Mouse (Mus musculus) frontal cortex, adult (tissue): ENCODE results near the gene Rhot2.

Experiments used
- ATAC-seq: cut with Nextera tagmentation; 2 replicates; pipeline ENCODE4 v1.9.2; 2017; ENCODE audit warnings: mild to moderate bottlenecking, moderate library complexity, mixed read lengths; ENCODE audit not compliant: low TSS enrichment

Rhot2 gene

DNA sequence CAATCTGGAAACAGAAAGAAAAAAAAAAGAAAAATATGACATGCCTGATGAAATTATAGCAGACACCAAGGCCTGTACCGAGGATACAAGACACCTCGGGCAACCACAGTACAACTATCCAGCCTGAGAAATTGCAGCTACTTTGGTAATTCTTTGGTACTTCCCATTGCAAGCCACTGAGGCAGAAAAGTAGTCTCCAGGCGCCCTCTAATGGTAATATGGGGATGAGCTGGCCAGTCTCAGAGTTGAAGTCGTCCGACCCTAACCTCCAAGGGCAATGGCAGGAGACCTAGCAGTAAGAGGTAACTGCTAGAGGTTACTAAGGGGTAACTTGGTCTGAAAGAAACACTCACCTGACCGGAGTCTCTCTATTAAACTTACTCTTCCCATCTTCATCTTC lies 43.6 kb downstream of the Rhot2 start:
- ATAC-seq: peak; percentile 61; the same call in 1 of the 2 replicates

DNA sequence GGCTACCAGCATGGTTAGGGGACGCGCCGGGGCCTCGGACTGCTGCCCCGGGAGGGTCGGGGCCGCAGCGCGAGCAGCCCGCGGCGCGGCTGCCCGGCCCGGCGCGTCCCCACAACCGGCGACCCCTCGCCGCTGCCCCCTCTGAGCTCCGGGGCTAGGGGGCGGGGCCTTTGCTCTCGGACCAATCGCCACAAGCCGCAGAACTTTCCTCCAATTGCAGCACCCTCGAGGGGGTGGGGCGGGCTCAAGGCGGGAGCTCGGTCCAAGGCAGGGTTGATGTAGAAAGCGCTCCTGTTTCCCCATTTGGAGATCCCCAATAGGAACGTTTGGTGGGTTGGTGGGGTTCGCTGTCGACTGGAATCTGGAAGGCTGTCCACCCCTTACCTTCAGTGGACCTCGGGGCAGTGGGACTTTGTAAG lies 47.7 kb downstream of the Rhot2 start, which contains the start of gene Metrn:
Metrn (minus strand) TSS at position 186 of the 419 bp plus-strand sequence.
- ATAC-seq: 0 out of 2 replicates have a peak, but pooled peaks have one; percentile 29

DNA sequence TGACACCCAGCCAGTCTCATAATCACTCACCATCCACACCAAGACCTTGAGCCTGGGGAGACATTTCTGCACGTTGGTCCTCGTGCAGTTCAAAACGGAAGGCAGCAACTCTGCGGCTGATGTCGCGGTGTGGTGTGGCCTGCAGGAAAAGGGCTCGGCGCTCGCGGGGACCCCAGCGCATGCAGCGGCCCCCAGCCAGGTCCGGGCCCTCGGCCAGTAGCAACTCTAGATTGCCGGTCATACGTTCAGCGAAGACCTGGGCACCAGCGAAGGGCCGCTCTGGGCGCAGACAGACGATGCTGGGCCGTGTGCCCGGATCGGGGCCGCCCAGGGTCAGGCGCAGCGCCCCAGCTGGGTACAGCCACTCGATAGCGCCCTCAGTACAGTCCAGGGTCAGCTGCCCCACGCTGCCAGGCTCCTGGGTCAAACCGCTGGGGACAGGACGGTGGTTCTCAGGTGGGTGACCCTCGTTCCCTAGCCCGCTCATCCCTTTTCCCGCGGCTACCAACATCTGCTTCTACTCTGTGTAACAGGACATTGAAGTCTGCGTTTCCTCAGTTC lies 48.4 kb downstream of the Rhot2 start:
- ATAC-seq: no peak

DNA sequence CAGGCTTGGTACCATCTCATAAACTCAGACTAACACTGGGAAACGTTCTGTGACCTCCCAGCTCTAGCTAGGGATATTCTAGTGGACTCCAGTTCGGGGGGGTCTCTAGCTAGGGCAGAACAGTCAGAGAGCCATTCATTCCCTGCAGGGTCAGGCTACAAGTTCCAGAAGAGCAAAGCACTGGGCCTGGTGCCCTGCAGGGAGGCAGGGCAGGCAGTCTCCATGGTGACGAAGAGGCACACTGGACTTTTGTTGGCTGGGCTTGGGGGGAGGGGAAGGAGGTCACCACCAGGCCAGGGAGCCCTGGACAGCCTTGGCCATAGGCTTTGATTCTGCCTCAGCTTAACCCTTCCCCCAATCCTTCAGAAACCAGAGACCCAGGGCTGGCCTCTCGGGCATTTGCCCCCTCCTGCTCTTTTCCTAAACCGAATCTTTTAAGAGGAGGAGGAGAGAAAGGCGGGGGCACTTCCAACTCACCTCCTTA lies 49.0 kb downstream of the Rhot2 start, which contains the start of gene AC134908.4:
AC134908.4 (minus strand) TSS at position 51 of the 484 bp plus-strand sequence.
- peak; percentile 51 for ATAC-seq

DNA sequence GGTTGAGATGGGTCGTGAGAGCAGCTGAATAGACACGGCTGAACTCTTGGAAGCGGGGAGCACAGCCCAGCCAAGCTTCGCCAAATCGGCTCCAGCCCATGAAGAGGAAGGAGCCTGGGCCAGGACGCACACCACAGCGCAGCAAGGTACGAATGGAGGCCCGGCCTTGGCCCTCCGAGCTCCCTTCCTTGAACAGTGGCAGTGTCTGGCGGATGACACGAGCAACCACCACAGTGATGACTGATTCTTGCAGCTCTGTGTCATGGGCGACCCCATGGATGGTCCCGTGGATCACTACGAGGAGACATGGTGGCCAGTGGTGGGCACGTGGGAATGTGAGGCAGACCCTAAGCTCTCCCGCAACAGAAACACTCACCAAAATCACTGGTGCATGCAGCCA lies 49.7 kb downstream of the Rhot2 start:
- no peak for ATAC-seq

DNA sequence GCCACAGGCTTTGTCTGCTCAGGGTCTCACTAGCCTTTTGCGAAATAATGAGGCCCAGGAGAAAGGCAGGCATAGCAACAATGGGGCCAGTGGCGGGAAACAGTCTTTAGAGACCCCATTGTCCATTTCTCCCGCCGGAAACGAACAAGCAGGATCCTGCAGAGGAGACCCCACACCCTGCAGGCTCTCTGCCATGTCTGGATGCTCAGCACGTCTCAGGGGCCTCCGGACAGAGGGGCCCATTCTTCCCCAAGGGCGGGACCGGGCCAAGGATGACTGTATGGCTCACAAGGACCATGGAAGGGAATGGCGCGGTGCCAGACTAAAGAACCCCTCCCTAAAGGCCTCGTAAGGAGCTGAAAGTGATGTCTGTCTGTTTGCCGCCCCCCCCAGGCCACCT lies 50.5 kb downstream of the Rhot2 start:
- ATAC-seq: no peak

DNA sequence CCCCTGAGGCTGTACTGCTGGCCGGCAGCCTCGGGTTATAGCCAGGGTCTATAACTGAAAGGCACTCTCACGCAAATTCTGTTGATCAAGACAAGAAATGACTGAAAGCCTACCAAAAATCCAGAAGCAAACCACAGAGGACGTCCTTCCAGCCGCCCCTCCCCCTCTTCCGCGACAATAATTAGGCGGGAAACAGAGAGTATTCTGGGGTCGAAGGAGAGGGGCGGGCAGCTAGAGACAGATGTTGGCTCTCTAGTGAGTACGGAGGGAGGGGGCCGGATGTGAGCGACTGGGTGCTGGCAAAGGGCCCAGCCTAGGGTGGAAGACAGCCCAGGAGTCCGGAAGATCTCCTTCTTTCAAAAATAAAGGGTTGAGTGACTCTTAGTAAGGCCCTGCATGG lies 52.0 kb downstream of the Rhot2 start, which contains the start of gene Fam173a:
Fam173a (minus strand) TSS at position 287 of the 400 bp plus-strand sequence.
- no peak for ATAC-seq

DNA sequence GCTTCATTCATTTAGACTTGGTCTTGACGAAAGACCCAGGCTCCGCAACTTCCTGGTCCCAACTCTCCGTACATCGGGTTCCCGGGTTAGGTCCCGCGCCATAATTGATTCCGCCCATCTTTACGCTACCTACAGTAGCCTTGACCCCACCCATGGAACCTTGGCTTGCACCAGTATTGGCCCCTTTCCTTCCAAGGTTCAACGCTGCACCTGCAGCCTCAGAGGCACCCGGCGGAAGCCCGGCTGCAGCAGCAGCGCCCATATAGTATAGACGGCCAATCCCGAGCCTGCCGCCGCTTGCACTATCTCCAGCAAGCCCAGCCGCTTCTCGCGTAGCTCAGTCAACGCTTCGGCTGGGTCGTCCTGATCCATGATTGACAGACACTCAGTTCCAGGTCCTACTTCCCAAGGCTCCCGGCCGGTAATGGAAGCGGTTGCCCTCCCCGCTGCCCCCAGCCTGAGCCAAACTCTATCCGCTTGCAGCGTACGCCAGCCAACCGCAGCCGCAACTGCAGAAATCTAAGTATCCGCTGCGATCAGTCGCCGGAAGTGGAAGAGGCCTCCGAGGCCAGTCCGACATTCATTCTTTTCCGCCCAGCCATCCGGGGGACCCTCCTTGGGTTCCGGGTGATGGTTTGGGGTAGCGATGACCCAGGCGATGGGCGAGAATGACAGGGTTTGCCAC lies 52.7 kb downstream of the Rhot2 start:
- ATAC-seq: peak; percentile 62

DNA sequence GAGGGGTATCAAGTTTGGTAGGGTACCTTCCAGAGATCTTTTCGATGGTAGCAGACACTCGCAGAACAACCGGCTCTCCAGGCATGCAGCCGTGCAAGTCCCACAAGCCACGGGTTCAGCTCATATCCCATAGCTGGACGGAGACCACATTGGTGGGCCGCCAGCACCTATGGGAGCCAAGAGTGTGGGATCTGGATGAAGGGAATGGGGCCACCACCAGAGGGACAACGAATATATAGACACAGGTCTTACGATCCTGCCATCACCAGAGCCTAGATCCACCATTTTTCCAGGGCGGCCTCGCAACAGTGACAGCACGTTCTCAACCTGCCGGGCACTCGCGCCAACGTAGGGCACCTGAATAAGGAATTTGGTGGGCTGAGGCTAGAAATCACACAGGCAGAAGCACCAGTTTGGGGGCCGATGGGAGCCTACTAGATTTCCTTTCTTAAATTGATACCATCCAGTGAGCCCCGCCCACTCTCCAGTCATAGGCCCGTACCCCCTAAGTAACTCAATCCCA lies 53.3 kb downstream of the Rhot2 start:
- no peak for ATAC-seq
